Mouse (Mus musculus) erythroblast, embryonic 14.5 days (primary cell): ENCODE measurements around the gene Gm26727. TPM values are rescaled to one million over a fixed set of nuclear protein-coding genes. Genes with fewer than 3 reads are reported as not detected.
"Not testable (repeated sequence)": the region's sequence is repeated elsewhere in the genome, so short reads cannot be mapped to it uniquely, and the experiment has no call there.

ENCODE experiments used
- H3K27me3 ChIP-seq: 2 replicates; pipeline ENCODE4 v1.6.1; 2012; ENCODE audit warnings: inconsistent platforms; ENCODE audit not compliant: control insufficient read depth
- H3K36me3 ChIP-seq: 2 replicates; pipeline ENCODE4 v1.6.1; 2012; ENCODE audit warnings: mild to moderate bottlenecking, inconsistent platforms; ENCODE audit not compliant: control insufficient read depth
- H3K4me1 ChIP-seq: 2 replicates; pipeline ENCODE4 v1.6.1; 2012; ENCODE audit warnings: inconsistent platforms; ENCODE audit not compliant: control insufficient read depth
- H3K4me3 ChIP-seq: replicated peaks from 2 replicates; pipeline ENCODE3; 2012; ENCODE audit warnings: moderate library complexity, mild to moderate bottlenecking, inconsistent platforms
- H3K9me3 ChIP-seq: 2 replicates; pipeline ENCODE4 v1.6.1; 2012; ENCODE audit warnings: low read length, inconsistent platforms, mixed read lengths; ENCODE audit not compliant: control insufficient read depth
- GATA1 ChIP-seq: IDR thresholded peaks from 2 replicates; pipeline ENCODE4 v1.6.1; 2012; ENCODE audit warnings: low read length, inconsistent platforms, mixed read lengths
- TAL1 ChIP-seq: IDR thresholded peaks from 3 replicates; pipeline ENCODE4 v1.6.1; 2012; ENCODE audit warnings: low read length, inconsistent platforms, mixed read lengths
- polyA plus RNA-seq: library from polyadenylated mRNA; stranded (reverse); fragments of >175 nt; gene quantifications from 2 replicates; pipeline ENCODE4 v1.2.3, GENCODE M21; 2012

The Gm26727 gene
- polyA plus RNA-seq, 1 experiment, result not detected

GRCm38 (mm10) chr2:67422799-67423198 is 10.2 kb downstream of the Gm26727 start:
- Histone ChIP-seq H3K9me3 (peaks cover 9% of the 10 kb centered on the region; the same call in 1 of the 2 replicates), H3K4me1 (no peaks in the 10 kb centered on the region), H3K36me3 (no peaks in the 10 kb centered on the region), H3K4me3 (no peak overlapping the region), H3K27me3 (no peaks in the 10 kb centered on the region)
- TF ChIP-seq GATA1 (no peak), TAL1 (no peak)

GRCm38 (mm10) chr2:67420853-67421252 is 12.1 kb downstream of the Gm26727 start:
- TF ChIP-seq GATA1 (no peak), TAL1 (no peak)
- H3K27me3 ChIP-seq, result no peaks in the 10 kb centered on the region
- H3K36me3 ChIP-seq, result no peaks in the 10 kb centered on the region
- peaks cover 9% of the 10 kb centered on the region; the same call in 1 of the 2 replicates for H3K9me3 ChIP-seq
- no peaks in the 10 kb centered on the region for H3K4me1 ChIP-seq
- H3K4me3 ChIP-seq, result no peak overlapping the region

- not testable (repeated sequence) for H3K9me3 ChIP-seq, H3K27me3 ChIP-seq
These were observed 19.6 kb downstream of the Gm26727 start, which contains the start of gene Gm21830 for GRCm38 (mm10) chr2:67413425-67413824. Gene Gm21830, plus strand, starts transcription at chr2:67413725.

More at GRCm38 (mm10) chr2:67413425-67413824, 19.6 kb downstream of the Gm26727 start, which contains the start of gene Gm21830:
- not testable (repeated sequence) for H3K36me3 ChIP-seq, H3K4me3 ChIP-seq, H3K4me1 ChIP-seq

Other genes starting within 250 kb of the Gm26727 start
- not detected in 2 replicates for gene Gm21830, start 19.5 kb downstream of the Gm26727 start, polyA plus RNA-seq
- 0.01 TPM in 1 of 2 replicates, not detected in the other for gene Xirp2, start 12.8 kb upstream of the Gm26727 start, polyA plus RNA-seq
- not detected in 2 replicates for gene B3galt1, start 132.7 kb upstream of the Gm26727 start, polyA plus RNA-seq